Mouse (Mus musculus): ENCODE measurements around the gene Mamdc4. TPM values are rescaled to one million over a fixed set of nuclear protein-coding genes. Genes with fewer than 3 reads are reported as not detected.

Mamdc4 gene
- polyA plus RNA-seq, 1 experiment: 8.0 TPM

- no peak for DNase-seq (ENCODE audit: low read depth)
These were observed 7.9 kb upstream of the Mamdc4 start for GRCm38 (mm10) chr2:25582466-25583119.

GRCm38 (mm10) chr2:25581901-25582301 is 7.3 kb upstream of the Mamdc4 start:
- DNase-seq (ENCODE audit: low read depth): no peak

DNA sequence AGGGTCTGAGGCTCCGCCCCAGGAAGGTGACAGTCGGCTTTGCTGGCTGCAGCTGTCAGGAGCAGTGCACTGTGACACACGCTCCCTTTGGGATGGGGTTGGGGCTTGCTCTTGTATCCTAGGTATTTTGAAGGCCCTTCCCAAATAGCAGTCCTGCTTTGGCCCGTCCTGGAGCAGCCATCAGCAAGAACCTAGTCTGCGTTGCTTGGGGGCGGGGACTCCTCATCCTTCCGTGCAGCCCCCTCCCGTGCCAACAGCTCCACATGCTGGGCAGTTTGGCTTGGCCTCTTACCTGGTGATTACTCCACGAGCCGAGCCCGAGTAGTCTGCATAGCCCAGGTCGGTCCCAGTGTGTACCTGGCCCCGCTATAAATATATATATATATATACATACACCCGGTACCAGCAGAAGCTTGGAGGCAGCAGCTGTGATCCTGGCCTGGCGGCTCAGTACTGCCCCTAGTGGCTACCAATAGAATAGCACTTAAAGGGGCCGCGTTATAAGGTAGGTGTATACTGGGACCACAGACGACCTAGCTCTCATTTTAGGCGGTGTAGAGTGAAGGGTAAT is 6.7 kb upstream of the Mamdc4 start, which contains the start of gene Ajm1:
Gene Ajm1, minus strand, starts transcription at position 464 of the 571 bp plus-strand sequence.
- DNase-seq (ENCODE audit: low read depth): no peak

DNA sequence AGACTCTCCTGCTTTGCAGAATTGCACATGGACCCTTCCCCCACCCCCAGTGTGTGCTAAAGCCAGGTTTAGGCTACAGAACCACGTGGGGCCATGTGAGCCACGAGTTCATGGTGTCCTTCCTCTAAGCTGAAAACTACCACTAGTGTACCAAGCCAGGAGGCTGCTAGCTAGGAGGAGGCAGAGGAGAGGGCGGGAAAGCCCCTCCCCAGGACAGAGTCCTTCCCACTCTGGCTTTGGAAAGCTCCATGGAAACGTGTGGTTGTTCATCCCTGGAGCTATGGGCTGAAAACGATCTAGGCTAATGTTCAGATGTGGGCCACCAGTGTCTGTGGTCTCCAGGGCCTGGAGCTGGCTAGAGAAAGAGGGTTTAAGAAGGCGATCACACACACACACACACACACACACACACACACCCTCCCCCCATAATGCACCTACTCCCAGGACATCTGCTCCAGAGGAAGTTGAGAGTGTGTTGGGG is 6.0 kb upstream of the Mamdc4 start:
- no peak for DNase-seq (ENCODE audit: low read depth)

GRCm38 (mm10) chr2:25579737-25580460 is 5.3 kb upstream of the Mamdc4 start:
- DNase-seq (ENCODE audit: low read depth): no peak

GRCm38 (mm10) chr2:25578796-25579736 is 4.4 kb upstream of the Mamdc4 start:
- no peak for DNase-seq (ENCODE audit: low read depth)

GRCm38 (mm10) chr2:25577951-25578795 is 3.5 kb upstream of the Mamdc4 start:
- DNase-seq (ENCODE audit: low read depth): no peak

- DNase-seq (ENCODE audit: low read depth): no peak
These were observed 2.6 kb upstream of the Mamdc4 start for GRCm38 (mm10) chr2:25576965-25577891.

DNA sequence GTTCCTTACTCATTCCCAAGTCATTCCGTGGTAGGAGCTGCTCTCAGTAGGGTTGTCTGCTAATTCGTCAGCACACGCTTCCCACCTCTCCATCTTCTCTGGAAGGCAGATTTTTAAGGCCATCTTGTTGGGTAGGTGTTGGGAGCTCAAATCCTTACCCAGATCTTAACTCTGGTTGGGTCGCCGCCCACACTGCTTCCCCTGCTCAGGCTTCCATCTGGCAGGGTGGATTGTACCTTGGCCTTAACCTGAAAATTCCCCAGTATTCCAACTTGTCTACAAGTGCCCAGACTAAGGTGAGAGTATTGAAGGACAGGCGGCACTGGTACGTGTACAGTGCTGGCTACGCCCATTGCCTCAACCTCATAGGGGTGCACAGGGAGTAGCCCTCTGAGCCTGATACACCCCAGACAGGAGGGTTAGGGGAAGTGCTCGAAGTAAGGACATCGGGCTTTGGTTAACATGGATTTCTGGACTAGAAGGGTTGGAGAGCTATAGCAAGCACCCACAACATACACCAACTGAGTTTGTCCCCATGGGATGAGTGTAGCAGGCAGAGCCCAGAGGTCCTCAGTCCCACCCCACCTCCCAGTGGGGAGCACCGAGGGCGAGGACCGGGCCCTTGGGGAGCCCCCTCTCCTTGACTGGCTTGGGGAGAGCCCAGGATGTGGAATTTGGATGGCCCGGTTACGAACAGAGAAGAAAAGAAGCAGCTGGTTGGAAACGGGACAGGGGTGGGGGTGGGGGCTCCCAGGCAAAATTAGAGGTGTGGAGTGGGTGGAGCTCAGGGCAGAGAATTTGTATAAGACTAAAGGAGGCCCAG is 1.6 kb upstream of the Mamdc4 start:
- no peak for DNase-seq (ENCODE audit: low read depth)

GRCm38 (mm10) chr2:25575432-25576027 is 885 bp upstream of the Mamdc4 start:
- no peak for DNase-seq (ENCODE audit: low read depth)

DNA sequence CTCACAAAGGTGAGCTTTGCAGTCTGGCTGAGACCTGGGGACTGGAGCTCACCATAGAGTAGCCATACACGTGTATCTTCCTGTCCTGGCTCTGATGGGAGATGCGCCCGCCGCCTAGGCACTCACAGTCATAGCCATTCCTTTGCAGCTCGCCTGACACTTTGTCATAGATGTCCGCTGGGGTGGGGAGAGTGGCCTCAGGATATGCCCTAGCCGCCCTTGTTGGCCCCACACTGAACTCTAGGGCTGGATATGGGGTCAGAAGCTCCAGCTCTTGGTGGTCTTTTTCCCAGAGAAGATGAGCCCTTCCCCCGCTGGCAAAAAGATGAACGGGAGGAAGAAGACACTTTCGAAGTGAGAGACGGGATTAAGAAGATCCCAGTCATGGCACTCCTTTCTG is 509 bp downstream of the Mamdc4 start:
- DNase-seq (ENCODE audit: low read depth): no peak

GRCm38 (mm10) chr2:25573068-25573467 is 1.6 kb downstream of the Mamdc4 start:
- no peak for DNase-seq (ENCODE audit: low read depth)

DNA sequence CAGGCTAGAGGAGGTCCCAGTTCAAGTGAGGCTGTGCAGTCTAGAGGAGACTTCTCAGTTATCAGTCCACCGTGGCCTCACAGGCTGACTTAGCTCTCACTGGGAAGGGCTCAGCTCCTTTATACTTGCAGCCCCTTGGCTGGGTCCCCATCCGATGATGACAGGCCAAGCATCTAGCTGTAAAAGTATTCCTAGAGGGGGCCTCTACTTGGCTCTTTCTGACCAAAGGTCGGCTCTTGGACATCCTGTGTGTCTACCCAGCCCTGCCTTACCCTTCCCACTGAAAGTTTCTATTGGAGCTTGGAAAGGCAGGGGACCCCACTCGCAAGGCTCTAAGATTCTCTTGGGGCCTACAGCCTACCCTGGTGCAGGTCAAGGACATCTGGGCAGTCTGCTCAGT is 3.4 kb downstream of the Mamdc4 start:
- DNase-seq (ENCODE audit: low read depth): no peak

DNA sequence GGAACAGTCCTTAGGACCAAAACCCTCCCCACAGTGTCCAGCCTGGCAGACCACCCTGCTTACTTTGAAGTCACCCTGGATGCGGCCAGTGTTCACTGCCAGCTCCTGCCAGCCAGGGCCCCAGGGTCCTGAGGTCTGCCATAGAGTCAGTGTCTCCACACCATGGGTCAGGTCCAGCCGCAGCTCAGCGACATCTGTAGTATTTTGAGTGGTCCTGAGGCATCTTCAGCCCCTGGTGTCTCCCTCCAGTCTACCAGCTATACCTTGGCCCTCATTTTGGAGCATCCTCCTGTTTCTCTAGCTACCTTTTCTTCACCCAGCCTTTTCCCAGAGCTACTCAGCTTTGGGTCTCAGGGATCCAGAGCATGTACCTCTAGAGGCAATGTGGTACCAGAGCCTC is 5.3 kb downstream of the Mamdc4 start:
- no peak for DNase-seq (ENCODE audit: low read depth)

DNA sequence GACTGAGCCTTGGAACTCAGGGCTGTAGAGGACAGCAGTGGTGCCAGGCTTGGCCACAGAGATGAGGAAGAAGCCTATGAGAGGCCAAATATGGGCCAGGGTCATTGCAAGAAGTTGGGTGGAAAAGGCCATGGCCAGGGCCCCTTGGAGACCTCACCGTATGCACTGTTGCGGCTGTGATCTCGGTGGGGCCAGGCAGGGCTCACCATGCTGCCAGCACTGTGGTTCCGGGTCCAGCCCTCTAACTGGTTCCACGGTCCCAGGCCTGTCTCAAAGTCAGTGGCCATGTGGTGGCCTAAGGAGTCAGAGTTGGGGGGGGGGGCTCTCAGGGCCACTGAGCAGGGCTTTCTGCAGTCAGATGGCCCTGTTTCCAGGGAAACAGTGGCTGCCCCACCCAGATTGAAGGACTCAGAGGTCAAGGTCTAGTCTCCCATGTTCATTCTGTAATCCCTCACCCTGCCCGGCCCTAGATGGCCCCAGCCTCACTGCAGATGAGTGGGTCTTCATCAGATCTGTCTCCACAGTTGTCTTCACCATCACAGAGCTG is 6.1 kb downstream of the Mamdc4 start:
- no peak for DNase-seq (ENCODE audit: low read depth)

DNA sequence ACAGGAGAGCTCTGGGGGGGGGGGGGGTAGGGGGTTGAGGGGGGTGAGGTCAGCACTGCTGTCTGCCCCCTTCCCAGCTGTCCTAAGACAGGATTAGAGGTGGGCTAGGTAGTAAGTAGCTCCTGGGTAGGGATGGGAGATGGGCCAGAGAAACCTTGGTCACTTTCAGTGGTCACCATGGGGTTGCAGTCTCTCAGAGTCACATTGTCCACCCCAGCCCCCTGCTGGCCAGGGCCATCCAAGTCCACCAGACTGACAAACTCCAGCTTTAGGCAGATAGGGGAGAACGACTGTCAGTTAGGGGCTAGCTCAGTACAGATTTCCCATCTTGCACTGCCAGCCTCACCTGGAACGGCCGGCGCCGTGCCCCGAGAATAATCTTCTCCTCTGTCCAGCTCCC is 8.1 kb downstream of the Mamdc4 start:
- no peak for DNase-seq (ENCODE audit: low read depth)

DNA sequence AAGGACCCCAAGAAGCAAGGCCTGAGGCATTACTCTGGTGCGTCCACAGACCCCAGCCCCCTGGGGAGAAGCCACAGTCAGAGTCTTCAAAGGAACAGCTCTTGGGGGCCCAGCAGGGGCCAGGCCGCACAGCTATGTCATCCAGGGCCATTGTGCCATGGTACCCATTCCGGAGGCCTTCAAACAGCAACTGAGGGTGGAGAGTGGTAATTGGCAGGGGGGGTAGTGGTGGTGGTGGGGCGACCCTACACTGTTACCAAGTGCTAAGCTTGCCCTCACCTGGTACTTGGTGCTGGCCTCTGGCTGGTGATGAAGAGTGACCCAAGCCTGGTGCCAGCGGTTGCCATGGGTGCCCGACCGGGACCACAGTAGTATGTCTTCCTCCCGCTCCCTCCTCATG is 8.9 kb downstream of the Mamdc4 start:
- DNase-seq (ENCODE audit: low read depth): no peak

GRCm38 (mm10) chr2:25561946-25562345 is 12.7 kb downstream of the Mamdc4 start:
- DNase-seq (ENCODE audit: low read depth): no peak

Measured in gonadal fat pad, adult 2 months (tissue).